Mouse (Mus musculus): ENCODE measurements at regions not wholly inside any gene's neighbourhood (a gene's known extent, or its start where the extent isn't known, plus 50 kb on each side); places are given as distances from the start of the nearest gene placed in this dataset.
"Not testable (repeated sequence)": the region's sequence is repeated elsewhere in the genome, so short reads cannot be mapped to it uniquely, and the experiment has no call there.

DNA sequence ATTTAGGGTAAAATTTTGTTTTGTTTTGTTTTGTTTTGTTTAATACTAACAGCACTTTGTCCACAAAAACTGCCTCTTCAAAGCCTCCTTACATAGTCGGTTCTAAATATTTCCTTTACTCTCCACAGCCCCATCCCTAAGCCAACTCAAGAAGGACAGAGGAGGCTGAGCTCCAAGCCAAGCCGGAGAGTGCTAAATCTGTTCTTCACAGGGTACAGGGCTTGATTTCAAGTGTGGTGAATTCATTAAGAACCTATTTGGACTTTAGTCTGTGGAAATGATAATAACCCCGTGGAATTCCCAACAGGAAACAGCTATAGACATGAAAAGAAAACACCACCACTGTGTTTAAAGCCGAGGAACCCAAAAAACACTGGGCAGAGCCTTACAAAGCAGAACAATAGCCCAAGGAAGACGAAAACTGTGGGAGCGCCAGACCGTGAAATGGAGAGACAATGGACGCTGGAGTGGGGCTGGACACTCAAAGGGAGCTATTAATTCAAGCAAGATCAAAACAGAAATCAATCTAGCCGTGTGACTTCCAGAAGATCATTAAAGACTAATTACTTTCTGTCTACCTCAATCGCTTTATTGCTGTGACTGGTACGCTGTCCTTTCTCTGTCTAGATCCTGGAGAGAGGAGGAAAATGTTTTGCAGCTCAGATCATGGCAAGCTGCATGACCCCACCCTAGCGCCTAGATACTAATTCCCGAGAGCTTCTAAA lies 194.7 kb downstream of the Trmt11 start:
- ATAC-seq (ENCODE audit: low read depth) = peak; percentile 57; the same call in 1 of the 2 replicates
- WGBS = 32% methylated on average over 13 of the region's 13 CpGs
- DNase-seq (ENCODE audit: low spot score) = peak; percentile 32
- Histone ChIP-seq H3K9ac (ENCODE audit: low read depth, low read length) (no peak overlapping the region), H3K4me1 (ENCODE audit: control insufficient read depth, insufficient read depth, low read length) (no peaks in the 10 kb centered on the region), H3K36me3 (ENCODE audit: control insufficient read depth, insufficient read depth, low read length) (no peaks in the 10 kb centered on the region), H3K27me3 (replicated peaks; ENCODE audit: control insufficient read depth, insufficient read depth, low read length) (no peaks in the 10 kb centered on the region), H3K4me3 (ENCODE audit: low read depth, low read length) (no peak overlapping the region), H3K4me2 (ENCODE audit: low read depth, low read length) (no peak overlapping the region), H3K9me3 (ENCODE audit: control insufficient read depth, low read length) (no peaks in the 10 kb centered on the region), H3K27ac (replicated peaks; ENCODE audit: low read depth, low read length) (no peak overlapping the region)

GRCm38 (mm10) chr10:30370542-30370941 lies 170.2 kb upstream of the Cenpw start:
- DNase-seq (ENCODE audit: low spot score) (no peak), ATAC-seq (ENCODE audit: low read depth) (no peak)

GRCm38 (mm10) chr10:30360811-30361210 lies 160.5 kb upstream of the Cenpw start:
- H3K9me3 ChIP-seq (ENCODE audit: control insufficient read depth, low read length); DNase-seq (ENCODE audit: low spot score); H3K27me3 ChIP-seq (replicated peaks; ENCODE audit: control insufficient read depth, insufficient read depth, low read length); H3K4me3 ChIP-seq (ENCODE audit: low read depth, low read length); H3K4me1 ChIP-seq (ENCODE audit: control insufficient read depth, insufficient read depth, low read length); H3K36me3 ChIP-seq (ENCODE audit: control insufficient read depth, insufficient read depth, low read length); H3K27ac ChIP-seq (replicated peaks; ENCODE audit: low read depth, low read length); H3K4me2 ChIP-seq (ENCODE audit: low read depth, low read length); ATAC-seq (ENCODE audit: low read depth); H3K9ac ChIP-seq (ENCODE audit: low read depth, low read length): not testable (repeated sequence)

More at GRCm38 (mm10) chr10:30370542-30370941, 170.2 kb upstream of the Cenpw start:
- H3K36me3 ChIP-seq (ENCODE audit: control insufficient read depth, insufficient read depth, low read length) = no peaks in the 10 kb centered on the region
- no peaks in the 10 kb centered on the region for H3K9me3 ChIP-seq (ENCODE audit: control insufficient read depth, low read length)
- H3K4me1 ChIP-seq (ENCODE audit: control insufficient read depth, insufficient read depth, low read length) = no peaks in the 10 kb centered on the region
- H3K9ac ChIP-seq (ENCODE audit: low read depth, low read length) = no peak overlapping the region
- H3K4me3 ChIP-seq (ENCODE audit: low read depth, low read length) = no peak overlapping the region
- H3K27ac ChIP-seq (replicated peaks; ENCODE audit: low read depth, low read length) = no peak overlapping the region
- no peaks in the 10 kb centered on the region for H3K27me3 ChIP-seq (replicated peaks; ENCODE audit: control insufficient read depth, insufficient read depth, low read length)
- 21% methylated on average over 1 of the region's 1 CpGs for WGBS
- H3K4me2 ChIP-seq (ENCODE audit: low read depth, low read length) = no peak overlapping the region

DNA sequence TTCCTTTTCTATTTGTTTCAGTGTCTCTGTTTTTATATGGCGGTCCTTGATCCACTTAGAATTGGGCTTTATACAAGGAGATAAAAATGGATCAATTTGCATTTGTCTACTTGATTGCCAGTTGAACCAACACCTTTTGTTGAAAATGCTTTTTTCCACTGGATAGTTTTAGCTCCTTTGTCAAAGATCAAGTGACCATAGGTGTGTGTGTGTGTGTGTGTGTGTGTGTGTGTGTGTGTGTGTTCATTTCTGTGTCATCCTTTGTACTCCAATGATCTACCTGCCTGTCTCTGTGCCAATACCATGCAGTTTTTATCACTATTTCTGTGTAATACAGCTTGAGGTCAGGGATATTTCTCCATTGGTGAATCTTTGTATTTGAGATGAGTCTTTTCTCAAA lies 158.7 kb upstream of the Cenpw start:
- ATAC-seq (ENCODE audit: low read depth) (no peak), DNase-seq (ENCODE audit: low spot score) (no peak)
- Histone ChIP-seq H3K4me2 (ENCODE audit: low read depth, low read length) (no peak overlapping the region), H3K9ac (ENCODE audit: low read depth, low read length) (no peak overlapping the region), H3K27ac (replicated peaks; ENCODE audit: low read depth, low read length) (no peak overlapping the region), H3K4me3 (ENCODE audit: low read depth, low read length) (no peak overlapping the region), H3K27me3 (replicated peaks; ENCODE audit: control insufficient read depth, insufficient read depth, low read length) (no peaks in the 10 kb centered on the region), H3K9me3 (ENCODE audit: control insufficient read depth, low read length) (no peaks in the 10 kb centered on the region), H3K36me3 (ENCODE audit: control insufficient read depth, insufficient read depth, low read length) (no peaks in the 10 kb centered on the region), H3K4me1 (ENCODE audit: control insufficient read depth, insufficient read depth, low read length) (no peaks in the 10 kb centered on the region)
- 95% methylated on average over 1 of the region's 1 CpGs for WGBS

DNA sequence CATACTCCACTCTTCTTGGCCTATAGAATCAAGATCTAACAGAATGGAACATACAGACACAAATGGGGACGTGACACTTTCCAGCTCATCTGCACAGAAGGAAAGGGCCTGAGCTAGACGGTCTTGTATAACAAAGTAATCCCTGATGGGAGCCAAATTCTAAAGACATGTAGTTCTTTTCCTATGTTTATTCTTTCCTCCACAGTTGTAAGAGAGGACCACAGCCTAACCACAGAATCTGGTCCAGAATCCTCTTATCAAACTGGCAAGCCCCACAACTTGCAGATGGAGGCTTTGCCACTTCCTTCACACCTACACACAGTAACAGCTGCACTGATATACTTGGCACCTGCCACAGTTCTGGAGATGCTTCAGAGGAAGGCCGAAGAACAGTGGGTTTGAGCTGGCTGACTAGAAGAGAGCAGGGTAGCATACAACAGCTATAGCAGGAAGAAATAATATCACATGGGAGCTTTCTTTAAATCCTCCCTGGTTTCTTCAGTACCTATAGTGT lies 142.7 kb upstream of the Cenpw start:
- no peak overlapping the region for H3K4me2 ChIP-seq (ENCODE audit: low read depth, low read length)
- H3K27me3 ChIP-seq (replicated peaks; ENCODE audit: control insufficient read depth, insufficient read depth, low read length) = no peaks in the 10 kb centered on the region
- no peaks in the 10 kb centered on the region for H3K36me3 ChIP-seq (ENCODE audit: control insufficient read depth, insufficient read depth, low read length)
- no peak for ATAC-seq (ENCODE audit: low read depth)
- H3K9me3 ChIP-seq (ENCODE audit: control insufficient read depth, low read length) = no peaks in the 10 kb centered on the region
- 70% methylated on average over 3 of the region's 3 CpGs for WGBS
- no peak for DNase-seq (ENCODE audit: low spot score)
- no peak overlapping the region for H3K9ac ChIP-seq (ENCODE audit: low read depth, low read length)
- no peak overlapping the region for H3K4me3 ChIP-seq (ENCODE audit: low read depth, low read length)
- no peak overlapping the region for H3K27ac ChIP-seq (replicated peaks; ENCODE audit: low read depth, low read length)
- H3K4me1 ChIP-seq (ENCODE audit: control insufficient read depth, insufficient read depth, low read length) = no peaks in the 10 kb centered on the region

DNA sequence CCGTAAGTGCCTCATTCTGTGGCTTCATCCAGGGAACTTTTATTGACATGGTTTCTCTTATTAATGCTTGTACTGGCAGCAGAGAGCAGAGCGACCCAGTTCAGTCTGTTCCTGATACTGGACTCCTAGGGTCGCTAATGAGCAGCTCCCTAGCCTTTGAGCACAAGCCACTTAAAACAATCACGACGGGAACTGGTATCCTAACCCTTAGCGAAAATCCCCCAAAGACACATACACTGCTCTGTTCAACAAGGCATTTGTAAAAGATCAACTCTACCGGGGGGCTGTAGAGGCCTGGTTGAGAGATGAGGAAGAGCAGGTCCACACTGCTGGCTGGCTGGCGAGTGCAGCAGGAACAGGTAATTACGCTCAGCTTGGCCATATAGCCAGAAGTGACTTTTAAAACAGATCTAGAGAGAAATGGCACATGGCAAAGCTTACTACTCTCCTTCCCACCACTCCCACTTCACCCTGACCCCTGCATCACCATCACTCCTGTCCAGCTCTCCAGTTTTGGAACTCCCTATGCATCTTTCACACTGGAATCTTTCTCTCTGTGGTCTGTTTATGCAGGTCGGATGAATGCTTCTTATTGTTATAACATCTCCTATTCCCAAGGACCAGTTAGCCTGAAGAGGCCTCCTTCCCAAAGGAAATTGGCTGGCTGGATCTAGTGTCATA lies 128.1 kb upstream of the Cenpw start:
- 29% methylated on average over 10 of the region's 10 CpGs for WGBS
- ATAC-seq (ENCODE audit: low read depth) = peak; percentile 17; the same call in 1 of the 2 replicates
- Histone ChIP-seq H3K9ac (ENCODE audit: low read depth, low read length) (no peak overlapping the region), H3K4me3 (ENCODE audit: low read depth, low read length) (no peak overlapping the region), H3K27ac (replicated peaks; ENCODE audit: low read depth, low read length) (no peak overlapping the region), H3K4me1 (ENCODE audit: control insufficient read depth, insufficient read depth, low read length) (peaks cover 11% of the 10 kb centered on the region; the same call in 1 of the 2 replicates), H3K9me3 (ENCODE audit: control insufficient read depth, low read length) (no peaks in the 10 kb centered on the region), H3K4me2 (ENCODE audit: low read depth, low read length) (no peak overlapping the region), H3K27me3 (replicated peaks; ENCODE audit: control insufficient read depth, insufficient read depth, low read length) (no peaks in the 10 kb centered on the region), H3K36me3 (ENCODE audit: control insufficient read depth, insufficient read depth, low read length) (no peaks in the 10 kb centered on the region)
- peak; percentile 2 for DNase-seq (ENCODE audit: low spot score)

DNA sequence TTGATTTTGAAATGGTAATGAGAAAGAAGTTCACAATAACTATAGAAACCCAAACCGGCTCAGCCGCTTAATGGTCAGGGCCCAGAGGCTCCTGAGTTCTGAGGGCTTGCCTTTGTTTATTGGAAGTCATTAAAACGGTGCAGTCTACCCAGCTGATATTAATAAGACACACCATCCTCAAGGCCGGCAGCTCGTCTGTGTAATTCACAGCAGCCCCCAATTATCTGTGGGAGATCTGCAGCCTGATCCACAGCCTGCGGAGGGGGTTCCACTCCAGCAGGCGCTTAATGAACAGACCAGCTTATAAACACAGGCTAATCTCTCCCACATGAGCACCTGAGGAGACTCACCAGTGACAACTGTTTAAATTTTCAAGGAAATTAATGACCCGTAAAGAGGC lies 127.5 kb upstream of the Cenpw start:
- no peak overlapping the region for H3K4me3 ChIP-seq (ENCODE audit: low read depth, low read length)
- no peak overlapping the region for H3K4me2 ChIP-seq (ENCODE audit: low read depth, low read length)
- H3K27ac ChIP-seq (replicated peaks; ENCODE audit: low read depth, low read length) = no peak overlapping the region
- H3K27me3 ChIP-seq (replicated peaks; ENCODE audit: control insufficient read depth, insufficient read depth, low read length) = no peaks in the 10 kb centered on the region
- 19% methylated on average over 8 of the region's 8 CpGs for WGBS
- no peaks in the 10 kb centered on the region for H3K36me3 ChIP-seq (ENCODE audit: control insufficient read depth, insufficient read depth, low read length)
- DNase-seq (ENCODE audit: low spot score) (peak; percentile 56), ATAC-seq (ENCODE audit: low read depth) (peak; percentile 84)
- peaks cover 11% of the 10 kb centered on the region; the same call in 1 of the 2 replicates for H3K4me1 ChIP-seq (ENCODE audit: control insufficient read depth, insufficient read depth, low read length)
- no peaks in the 10 kb centered on the region for H3K9me3 ChIP-seq (ENCODE audit: control insufficient read depth, low read length)
- H3K9ac ChIP-seq (ENCODE audit: low read depth, low read length) = no peak overlapping the region

DNA sequence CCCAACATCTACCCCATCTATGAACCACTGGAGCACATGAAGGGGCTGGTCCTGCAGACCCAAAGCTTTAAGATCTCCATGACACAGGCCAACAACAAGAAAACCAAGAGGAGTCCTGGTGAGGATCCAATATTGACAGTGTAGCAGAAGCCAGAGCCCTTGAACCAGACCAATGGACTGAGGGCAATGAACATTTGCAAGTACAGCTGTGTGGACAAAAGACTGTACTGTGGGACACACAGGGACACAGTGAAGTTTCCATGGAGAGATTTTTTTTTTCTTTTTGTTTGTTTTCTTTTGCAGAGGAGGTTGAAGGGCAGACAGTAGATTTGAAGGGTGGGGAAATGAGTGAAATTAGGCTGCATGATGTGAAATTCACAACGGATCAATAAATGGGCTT lies 126.5 kb upstream of the Cenpw start:
- ATAC-seq (ENCODE audit: low read depth) (no peak), DNase-seq (ENCODE audit: low spot score) (no peak)
- 76% methylated on average over 1 of the region's 1 CpGs for WGBS
- Histone ChIP-seq H3K27me3 (replicated peaks; ENCODE audit: control insufficient read depth, insufficient read depth, low read length) (no peaks in the 10 kb centered on the region), H3K9me3 (ENCODE audit: control insufficient read depth, low read length) (no peaks in the 10 kb centered on the region), H3K4me2 (ENCODE audit: low read depth, low read length) (no peak overlapping the region), H3K9ac (ENCODE audit: low read depth, low read length) (no peak overlapping the region), H3K27ac (replicated peaks; ENCODE audit: low read depth, low read length) (no peak overlapping the region), H3K4me3 (ENCODE audit: low read depth, low read length) (no peak overlapping the region), H3K36me3 (ENCODE audit: control insufficient read depth, insufficient read depth, low read length) (no peaks in the 10 kb centered on the region), H3K4me1 (ENCODE audit: control insufficient read depth, insufficient read depth, low read length) (peaks cover 11% of the 10 kb centered on the region; the same call in 1 of the 2 replicates)

All from embryonic facial prominence, embryonic 14.5 days (tissue).